Mouse (Mus musculus) cerebellum, adult 2 months (tissue): ENCODE data around the gene Ddx3x. TPM values are rescaled to one million over a fixed set of nuclear protein-coding genes. Genes with fewer than 3 reads are reported as not detected.
"Not testable (repeated sequence)": the region's sequence is repeated elsewhere in the genome, so short reads cannot be mapped to it uniquely, and the experiment has no call there.

Source experiments
- DNase-seq, 2 experiments: peaks; one replicate each; pipeline ENCODE4 v3.0.0; 2021
- H3K27ac ChIP-seq: fragments of 200-500 bp; 2 replicates; pipeline ENCODE4 v1.5.1; 2012; ENCODE audit warnings: low read length, control low read depth, inconsistent platforms; ENCODE audit not compliant: insufficient read depth
- H3K27me3 ChIP-seq: fragments of 200-500 bp; 2 replicates; pipeline ENCODE4 v1.6.1; 2012; ENCODE audit warnings: inconsistent platforms, mild to moderate bottlenecking, low read length, moderate library complexity; ENCODE audit not compliant: control insufficient read depth, insufficient read depth
- H3K4me1 ChIP-seq: fragments of 200-500 bp; 2 replicates; pipeline ENCODE4 v1.6.1; 2011; ENCODE audit warnings: low read length; ENCODE audit not compliant: control insufficient read depth, insufficient read depth
- H3K4me3 ChIP-seq: fragments of 200-500 bp; replicated peaks from 2 replicates; pipeline ENCODE3; 2011; ENCODE audit warnings: mild to moderate bottlenecking, low read depth, low read length, control low read depth; ENCODE audit not compliant: insufficient read depth
- CTCF ChIP-seq: fragments of 200-500 bp; IDR thresholded peaks from 2 replicates; pipeline ENCODE4 v1.5.1; 2011; ENCODE audit warnings: low read depth, mild to moderate bottlenecking, control low read depth, low read length, moderate library complexity, borderline replicate concordance; ENCODE audit not compliant: insufficient read depth
- POLR2A ChIP-seq: fragments of 200-500 bp; IDR thresholded peaks from 2 replicates; pipeline ENCODE4 v1.6.1; 2011; ENCODE audit warnings: low read length, control low read depth, borderline replicate concordance; ENCODE audit not compliant: insufficient read depth
- WGBS: fragments of 180-500 bp; shearing (Covaris S2); methylation state at CpG from one replicate; pipeline ENCODE4 v1.1.7; 2018; 5-methylcytosine and 5-hydroxymethylcytosine counted together
- polyA plus RNA-seq: library from polyadenylated mRNA; depleted of rRNA; stranded (reverse); fragments of >200 nt; gene quantifications from 2 replicates; pipeline ENCODE4 v1.2.3, GENCODE M21; 2012; rRNA removed

The Ddx3x gene
- polyA plus RNA-seq, 1 experiment: 85.7 TPM

GRCm38 (mm10) chrX:13294505-13295228 is 13.9 kb downstream of the Ddx3x start:
- WGBS: 39% methylated on average over 6 of the region's 6 CpGs
- H3K4me3 ChIP-seq: no peak overlapping the region
- no peaks in the 10 kb centered on the region for H3K27me3 ChIP-seq
- no peak for DNase-seq
- H3K27ac ChIP-seq: no peak overlapping the region
- no peaks in the 10 kb centered on the region for H3K4me1 ChIP-seq
- no peak for TF ChIP-seq POLR2A
- TF ChIP-seq CTCF: no peak

- DNase-seq: no peak
- Histone ChIP-seq H3K4me3 (no peak overlapping the region), H3K4me1 (no peaks in the 10 kb centered on the region), H3K27me3 (no peaks in the 10 kb centered on the region), H3K27ac (no peak overlapping the region)
- no peak for TF ChIP-seq POLR2A
- no peak for TF ChIP-seq CTCF
Measured at GRCm38 (mm10) chrX:13295229-13295571, 14.4 kb downstream of the Ddx3x start.

DNA sequence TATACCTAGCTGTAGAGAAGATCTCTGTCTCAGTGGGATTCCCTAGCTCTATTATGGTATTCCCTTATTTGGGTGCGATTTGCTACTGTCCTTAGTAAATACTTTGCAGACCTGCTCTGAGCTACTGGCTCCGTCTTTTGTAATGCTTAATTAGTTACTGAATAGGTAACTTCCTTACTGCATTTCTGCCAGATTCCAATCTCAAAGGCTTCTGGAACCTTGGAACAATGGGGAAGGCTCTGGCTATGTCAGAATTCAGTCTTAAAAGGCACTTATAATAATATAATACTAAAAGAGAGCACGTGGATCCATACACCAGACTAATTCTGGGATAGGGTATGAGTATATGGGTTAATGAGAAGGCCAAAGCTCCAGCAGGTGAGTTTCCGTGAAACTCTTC is 15.5 kb downstream of the Ddx3x start:
- WGBS: 29% methylated on average over 4 of the region's 4 CpGs
- not testable (repeated sequence) for H3K4me3 ChIP-seq, DNase-seq, H3K4me1 ChIP-seq, H3K27ac ChIP-seq, H3K27me3 ChIP-seq

DNA sequence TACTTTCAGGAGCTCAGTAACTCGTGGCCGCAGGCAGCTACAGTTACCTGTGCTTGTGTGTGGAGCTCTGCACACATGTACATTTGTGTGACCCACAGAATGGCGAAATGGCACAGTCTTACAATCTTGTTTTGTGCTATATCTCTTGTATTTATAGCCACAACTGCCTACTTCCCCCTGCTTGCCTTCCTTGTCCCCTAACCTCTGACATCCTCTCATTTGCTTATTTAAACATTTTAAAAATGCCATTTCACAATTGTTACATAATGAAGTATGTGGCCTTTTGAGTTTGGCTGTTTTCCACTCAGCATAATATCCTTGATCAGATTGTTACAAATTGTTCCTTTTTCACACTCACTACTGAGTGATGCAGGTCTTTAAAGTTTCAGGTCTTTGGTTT is 25.4 kb downstream of the Ddx3x start:
- Histone ChIP-seq H3K27me3 (no peaks in the 10 kb centered on the region), H3K4me1 (no peaks in the 10 kb centered on the region), H3K27ac (no peak overlapping the region), H3K4me3 (no peak overlapping the region)
- WGBS: 92% methylated on average over 3 of the region's 3 CpGs
- DNase-seq: no peak
- no peak for TF ChIP-seq CTCF
- no peak for TF ChIP-seq POLR2A

GRCm38 (mm10) chrX:13311396-13311795 is 30.6 kb downstream of the Ddx3x start:
- no peaks in the 10 kb centered on the region for H3K27me3 ChIP-seq
- H3K27ac ChIP-seq: no peak overlapping the region
- WGBS: 93% methylated on average over 4 of the region's 4 CpGs
- no peak overlapping the region for H3K4me3 ChIP-seq
- no peaks in the 10 kb centered on the region for H3K4me1 ChIP-seq
- TF ChIP-seq CTCF (no peak), POLR2A (no peak)
- DNase-seq: no peak

DNA sequence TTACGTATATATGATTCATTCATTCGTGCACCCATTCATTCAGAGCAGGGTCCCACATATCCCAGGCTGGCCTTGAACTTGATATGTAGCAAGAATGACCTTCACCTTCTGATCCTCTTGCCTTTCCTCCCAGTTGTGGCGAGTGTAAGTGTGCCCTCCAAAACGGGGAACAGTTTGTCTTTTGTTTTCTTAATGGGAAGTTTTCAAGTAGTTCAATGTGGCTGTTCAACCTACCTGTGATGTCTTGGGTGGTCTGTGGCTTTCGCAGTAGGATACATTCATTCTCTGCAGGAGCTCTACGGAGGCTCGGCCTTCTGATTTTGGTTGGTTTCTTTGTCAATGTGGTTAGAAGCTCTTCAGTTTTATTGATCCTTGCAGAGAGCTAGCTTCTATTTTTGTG is 48.8 kb downstream of the Ddx3x start:
- TF ChIP-seq POLR2A: no peak
- TF ChIP-seq CTCF: no peak
- H3K4me1 ChIP-seq: no peaks in the 10 kb centered on the region
- WGBS: 80% methylated on average over 7 of the region's 7 CpGs

More for the DNA sequence above, 48.8 kb downstream of the Ddx3x start:
- DNase-seq: no peak
- Histone ChIP-seq H3K27ac (no peak overlapping the region), H3K27me3 (no peaks in the 10 kb centered on the region), H3K4me3 (no peak overlapping the region)

Other genes starting within 250 kb of the Ddx3x start
- gene Usp9x, start 209.5 kb upstream of the Ddx3x start, polyA plus RNA-seq: 54.0 and 54.5 TPM in 2 replicates
- gene Nyx, start 185.1 kb downstream of the Ddx3x start, polyA plus RNA-seq: 0.65 and 0.79 TPM in 2 replicates